Mouse (Mus musculus) liver, postnatal 0 days (tissue): ENCODE results near the gene Zfp36l2.

Experiments
- CTCF ChIP-seq: sonication (generic); IDR thresholded peaks from 2 replicates; pipeline ENCODE4 v1.5.1; 2016; ENCODE audit warnings: antibody characterized with exemption, low read depth
- EP300 ChIP-seq: IDR thresholded peaks from 2 replicates; pipeline ENCODE4 v1.6.1; 2016; ENCODE audit warnings: antibody characterized with exemption, low read depth, mild to moderate bottlenecking

- TF ChIP-seq CTCF (no peak), EP300 (no peak)
Observed at GRCm38 (mm10) chr17:84233758-84234157, 46.0 kb upstream of the Zfp36l2 start.
